Mouse (Mus musculus): Measurements from ENCODE around the gene Man2c1. TPM values are rescaled to one million over a fixed set of nuclear protein-coding genes. Genes with fewer than 3 reads are reported as not detected.

Gene Man2c1
- 74.8 TPM for polyA plus RNA-seq (2017; shearing (Covaris generic))

GRCm38 (mm10) chr9:57130577-57131433 lies at the start of gene Man2c1:
Gene Man2c1 (plus strand): TSS chr9:57130690.

GRCm38 (mm10) chr9:57148144-57148878 lies 17.8 kb downstream of the Man2c1 start, which contains the start of gene Neil1:
Gene Neil1 (minus strand): TSS chr9:57148305.

GRCm38 (mm10) chr9:57158013-57158470 lies 27.6 kb downstream of the Man2c1 start, which contains the start of gene Commd4:
Gene Commd4 (minus strand): TSS chr9:57158331.

Other genes starting within 250 kb of the Man2c1 start
- 5.1 TPM for gene Snx33, start 202.3 kb upstream of the Man2c1 start, polyA plus RNA-seq (2017; shearing (Covaris generic))
- 72.1 TPM for gene Imp3, start 193.2 kb upstream of the Man2c1 start, polyA plus RNA-seq (2017; shearing (Covaris generic))
- gene Snupn, start 179.8 kb upstream of the Man2c1 start, polyA plus RNA-seq (2017; shearing (Covaris generic)), result 15.5 TPM
- gene Ptpn9, start 135.8 kb upstream of the Man2c1 start, polyA plus RNA-seq (2017; shearing (Covaris generic)), result 16.7 TPM
- gene Sin3a, start 58.6 kb upstream of the Man2c1 start, polyA plus RNA-seq (2017; shearing (Covaris generic)), result 25.4 TPM
- 54.0 TPM for gene Neil1, start 17.6 kb downstream of the Man2c1 start, polyA plus RNA-seq (2017; shearing (Covaris generic))
- 160 TPM for gene Commd4, start 27.6 kb downstream of the Man2c1 start, polyA plus RNA-seq (2017; shearing (Covaris generic))
- 0.23 TPM for gene Trcg1, start 105.9 kb downstream of the Man2c1 start, polyA plus RNA-seq (2017; shearing (Covaris generic))
- gene 1700017B05Rik, start 131.9 kb downstream of the Man2c1 start, polyA plus RNA-seq (2017; shearing (Covaris generic)), result 13.4 TPM